Mouse (Mus musculus) hindbrain, embryonic 13.5 days (tissue): ENCODE data around the gene Lgr6. TPM values are rescaled to one million over a fixed set of nuclear protein-coding genes. Genes with fewer than 3 reads are reported as not detected.
A peak's percentile ranks its signal among the peaks of the same experiment; 100 is the strongest.

Experiments
- ATAC-seq: fragments of 200-750 bp; cut with Nextera tagmentation; 2 replicates; pipeline ENCODE4 v1.8.0; 2017; ENCODE audit warnings: moderate TSS enrichment; ENCODE audit not compliant: low FRiP score
- H3K27ac ChIP-seq: fragments of 300-500 bp; sonication (generic); 2 replicates; pipeline ENCODE4 v1.5.1; 2015; ENCODE audit warnings: inconsistent platforms, mild to moderate bottlenecking, moderate library complexity
- H3K27me3 ChIP-seq: fragments of 300-500 bp; sonication (generic); 2 replicates; pipeline ENCODE4 v1.6.1; 2015; ENCODE audit warnings: mild to moderate bottlenecking, inconsistent platforms
- H3K36me3 ChIP-seq: fragments of 300-500 bp; sonication (generic); 2 replicates; pipeline ENCODE4 v1.6.1; 2015; ENCODE audit warnings: mild to moderate bottlenecking, inconsistent platforms
- H3K4me1 ChIP-seq: fragments of 300-500 bp; sonication (generic); replicated peaks from 2 replicates; pipeline ENCODE4 v1.6.1; 2015; ENCODE audit warnings: inconsistent platforms
- H3K4me2 ChIP-seq: fragments of 300-500 bp; sonication (generic); 2 replicates; pipeline ENCODE4 v1.6.1; 2015; ENCODE audit warnings: inconsistent platforms, mild to moderate bottlenecking, moderate library complexity
- H3K4me3 ChIP-seq: fragments of 300-500 bp; sonication (generic); 2 replicates; pipeline ENCODE4 v1.5.1; 2015; ENCODE audit warnings: mild to moderate bottlenecking, inconsistent platforms
- H3K9ac ChIP-seq: fragments of 300-500 bp; sonication (generic); 2 replicates; pipeline ENCODE4 v1.6.1; 2015; ENCODE audit warnings: mild to moderate bottlenecking, inconsistent platforms
- H3K9me3 ChIP-seq: fragments of 300-500 bp; sonication (generic); 2 replicates; pipeline ENCODE4 v1.6.1; 2016; ENCODE audit warnings: inconsistent platforms
- WGBS: fragments of 180-500 bp; shearing (Covaris S2); methylation state at CpG from one replicate; pipeline ENCODE4 v1.1.7; 2015; 5-methylcytosine and 5-hydroxymethylcytosine counted together
- polyA plus RNA-seq: library from polyadenylated mRNA; unstranded; fragments of >200 nt; fragmentation: Nextera tagmentation; extraction: Ambion mirVana; gene quantifications from 2 replicates; pipeline ENCODE4 v1.2.1, GENCODE M21; 2015

The Lgr6 gene
- polyA plus RNA-seq, 1 experiment from 2014 or later = 0.92 TPM

DNA sequence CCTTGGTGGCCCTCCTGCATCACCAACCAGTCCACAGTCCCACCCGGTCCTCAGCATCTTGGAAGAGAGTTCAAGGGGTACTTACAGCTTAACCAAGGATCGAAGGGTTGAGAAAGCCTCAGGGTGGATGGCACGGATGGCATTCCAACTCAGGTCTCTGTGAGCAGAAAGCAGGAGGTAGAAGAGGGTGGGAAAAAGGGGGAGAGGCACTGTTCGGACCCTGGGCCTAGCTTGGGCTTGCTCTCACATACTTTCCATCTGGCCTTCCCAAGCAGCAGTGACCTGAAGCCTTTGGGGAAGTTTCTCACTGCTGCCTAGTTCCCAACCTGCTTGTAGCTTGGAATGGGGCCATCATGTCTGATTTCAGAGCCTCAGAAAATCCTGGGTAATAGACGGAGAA is 107.5 kb downstream of the Lgr6 start:
- Histone ChIP-seq H3K4me1 (peaks cover 7% of the 10 kb centered on the region), H3K9ac (no peak overlapping the region), H3K9me3 (no peaks in the 10 kb centered on the region), H3K4me2 (no peak overlapping the region), H3K36me3 (no peaks in the 10 kb centered on the region), H3K27me3 (0 out of 2 replicates have a peak, but pooled peaks cover 8% of the 10 kb centered on the region), H3K4me3 (no peak overlapping the region), H3K27ac (no peak overlapping the region)
- 83% methylated on average over 5 of the region's 5 CpGs for WGBS
- no peak for ATAC-seq

DNA sequence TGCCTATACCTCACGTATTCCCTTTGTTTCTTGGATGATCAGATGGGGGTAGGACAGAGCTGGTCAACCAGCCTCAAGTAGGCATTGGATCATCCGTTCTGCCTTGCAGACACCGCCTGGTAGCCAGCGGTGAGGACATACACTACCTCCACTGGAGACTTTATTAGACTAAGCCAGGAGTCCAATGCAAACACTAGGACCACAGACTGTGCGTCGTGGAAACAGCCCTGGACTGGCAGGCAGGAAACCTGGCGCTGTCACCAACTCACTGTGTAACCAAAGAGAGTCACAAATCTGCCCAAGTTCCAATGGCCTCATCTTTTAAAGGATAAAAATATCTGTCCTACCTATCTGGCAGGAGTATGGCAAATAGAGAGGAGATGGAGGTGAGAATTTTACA is 108.6 kb downstream of the Lgr6 start:
- Histone ChIP-seq H3K27ac (no peak overlapping the region), H3K4me1 (peaks cover 7% of the 10 kb centered on the region), H3K9me3 (no peaks in the 10 kb centered on the region), H3K27me3 (0 out of 2 replicates have a peak, but pooled peaks cover 8% of the 10 kb centered on the region), H3K36me3 (no peaks in the 10 kb centered on the region), H3K9ac (no peak overlapping the region), H3K4me3 (no peak overlapping the region), H3K4me2 (no peak overlapping the region)
- no peak for ATAC-seq
- 90% methylated on average over 7 of the region's 7 CpGs for WGBS

DNA sequence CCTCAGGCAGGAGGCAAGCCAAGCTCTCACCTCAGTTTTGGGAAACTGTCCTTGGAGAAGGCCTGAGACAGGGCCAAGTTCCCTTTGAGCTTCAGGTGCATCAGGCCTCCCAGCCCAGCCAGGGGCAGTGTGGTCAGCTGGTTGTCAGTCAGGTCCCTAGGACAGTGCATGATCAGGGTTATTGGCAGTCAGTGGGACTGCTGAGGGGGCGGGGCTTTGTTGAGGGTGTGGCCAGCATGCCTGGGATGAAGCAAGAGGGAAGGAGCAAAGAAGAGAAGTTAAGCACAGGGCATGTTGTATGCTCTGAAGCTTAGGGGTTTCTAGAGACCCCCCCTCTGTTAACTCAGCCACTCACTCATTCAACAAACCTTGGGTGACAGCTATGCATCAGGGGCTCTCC is 109.1 kb downstream of the Lgr6 start:
- Histone ChIP-seq H3K4me2 (no peak overlapping the region), H3K4me1 (peaks cover 7% of the 10 kb centered on the region), H3K4me3 (no peak overlapping the region), H3K9me3 (no peaks in the 10 kb centered on the region), H3K27ac (no peak overlapping the region), H3K36me3 (no peaks in the 10 kb centered on the region), H3K27me3 (0 out of 2 replicates have a peak, but pooled peaks cover 9% of the 10 kb centered on the region), H3K9ac (no peak overlapping the region)
- 33% methylated on average over 1 of the region's 1 CpGs for WGBS
- 0 out of 2 replicates have a peak, but pooled peaks have one; percentile 10 for ATAC-seq

DNA sequence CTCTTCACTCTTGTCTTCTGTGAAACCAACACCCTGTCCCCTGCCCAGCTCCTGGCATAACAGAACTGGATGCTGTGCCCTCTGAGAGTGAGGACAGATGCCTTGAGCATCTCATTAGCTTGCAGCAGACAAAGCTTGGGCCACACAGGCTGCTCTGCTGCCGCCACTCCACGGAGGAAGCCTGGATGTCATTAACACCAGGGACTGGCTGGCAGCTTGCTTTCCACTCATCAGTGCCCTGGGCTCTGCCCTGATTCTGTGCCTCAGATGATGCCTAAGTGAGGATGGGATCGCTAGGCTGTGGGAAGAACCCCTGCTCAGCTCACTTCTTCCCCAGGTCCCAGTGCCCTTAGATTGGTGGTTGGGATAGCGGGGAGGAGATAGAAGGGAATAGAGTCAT is 109.6 kb downstream of the Lgr6 start:
- Histone ChIP-seq H3K27ac (no peak overlapping the region), H3K4me1 (peaks cover 7% of the 10 kb centered on the region), H3K4me2 (no peak overlapping the region), H3K9me3 (no peaks in the 10 kb centered on the region), H3K36me3 (no peaks in the 10 kb centered on the region), H3K27me3 (peaks cover 14% of the 10 kb centered on the region; the same call in 1 of the 2 replicates), H3K4me3 (no peak overlapping the region), H3K9ac (no peak overlapping the region)
- WGBS = 44% methylated on average over 4 of the region's 4 CpGs
- ATAC-seq = no peak

DNA sequence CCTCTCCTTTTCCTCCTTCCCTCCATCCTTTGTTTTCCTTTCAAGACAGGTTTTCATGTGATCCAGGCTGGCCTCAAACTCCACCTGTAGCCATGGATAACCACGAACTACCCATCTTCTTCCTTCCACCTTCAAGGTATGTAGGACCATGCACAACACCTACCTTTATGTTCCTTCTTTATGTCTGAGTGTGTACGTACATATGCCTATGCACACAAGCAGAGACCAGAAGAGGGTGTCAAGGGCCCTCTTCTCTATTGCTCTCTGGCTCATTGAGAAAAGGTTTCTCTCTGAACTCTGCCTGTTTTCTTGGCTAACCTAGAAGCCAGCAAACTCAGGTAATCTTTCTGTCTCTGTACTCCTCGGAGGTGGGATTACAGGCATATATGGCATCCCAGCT is 110.3 kb downstream of the Lgr6 start:
- no peak for ATAC-seq
- H3K36me3 ChIP-seq = no peaks in the 10 kb centered on the region
- no peak overlapping the region for H3K9ac ChIP-seq
- peaks cover 17% of the 10 kb centered on the region; the same call in 1 of the 2 replicates for H3K27me3 ChIP-seq
- H3K4me1 ChIP-seq = peaks cover 7% of the 10 kb centered on the region
- WGBS = 91% methylated on average over 3 of the region's 3 CpGs
- H3K4me2 ChIP-seq = no peak overlapping the region
- H3K4me3 ChIP-seq = no peak overlapping the region
- no peak overlapping the region for H3K27ac ChIP-seq
- no peaks in the 10 kb centered on the region for H3K9me3 ChIP-seq

DNA sequence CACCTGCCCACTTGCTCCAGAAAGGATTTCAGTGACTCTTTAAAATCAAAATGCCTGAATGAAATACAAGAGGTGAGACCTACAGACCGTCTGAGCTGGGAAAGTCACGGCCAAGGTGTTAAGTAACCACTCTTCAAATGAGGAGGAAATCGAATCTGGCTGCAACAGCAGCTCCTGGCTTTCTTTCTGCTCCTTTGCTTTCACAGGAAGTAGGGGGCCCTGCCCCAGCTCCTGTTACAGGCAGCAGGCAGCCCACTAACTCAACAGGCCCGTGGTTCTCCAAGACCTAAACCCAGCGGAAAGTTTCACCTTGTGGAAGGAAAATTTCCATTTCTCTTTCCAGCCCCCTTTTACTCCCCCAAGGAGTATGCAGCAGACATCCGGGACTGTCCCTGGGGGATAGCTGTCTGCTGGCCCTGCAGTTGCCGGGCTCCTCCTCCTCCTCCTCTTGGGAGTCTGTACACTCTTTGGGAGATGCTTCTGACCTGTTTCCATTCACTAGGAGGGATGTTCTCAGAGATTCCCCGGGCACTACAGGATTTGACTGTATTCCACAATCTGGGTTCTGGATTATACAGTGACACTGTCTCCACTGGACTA is 112.9 kb downstream of the Lgr6 start:
- no peak overlapping the region for H3K4me2 ChIP-seq
- no peak overlapping the region for H3K4me3 ChIP-seq
- WGBS = 50% methylated on average over 8 of the region's 8 CpGs
- no peak overlapping the region for H3K9ac ChIP-seq
- H3K4me1 ChIP-seq = peaks cover 17% of the 10 kb centered on the region
- H3K9me3 ChIP-seq = no peaks in the 10 kb centered on the region
- ATAC-seq = no peak
- peaks cover 24% of the 10 kb centered on the region; the same call in 1 of the 2 replicates for H3K27me3 ChIP-seq
- no peaks in the 10 kb centered on the region for H3K36me3 ChIP-seq
- H3K27ac ChIP-seq = no peak overlapping the region

DNA sequence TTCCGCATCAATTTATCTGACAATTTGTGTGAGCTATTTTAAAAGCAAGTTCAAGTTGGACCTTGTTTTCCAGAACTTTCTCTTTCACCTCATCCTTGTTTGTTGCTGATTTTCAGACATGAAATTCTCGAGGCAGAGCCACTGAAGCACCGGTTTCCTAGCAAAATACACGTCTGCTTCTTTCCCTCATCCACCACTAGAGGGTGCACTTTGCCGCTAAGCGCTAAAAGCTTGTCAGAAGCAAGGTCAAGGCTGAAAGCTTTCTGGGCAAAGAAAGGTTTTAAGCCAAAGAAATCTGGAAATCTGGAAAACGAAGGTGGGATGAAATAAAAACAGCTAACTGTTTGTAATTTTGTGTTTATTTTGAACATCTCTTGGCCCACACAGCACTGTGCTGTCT is 115.7 kb downstream of the Lgr6 start:
- Histone ChIP-seq H3K27ac (no peak overlapping the region), H3K4me3 (no peak overlapping the region)
- ATAC-seq = no peak

DNA sequence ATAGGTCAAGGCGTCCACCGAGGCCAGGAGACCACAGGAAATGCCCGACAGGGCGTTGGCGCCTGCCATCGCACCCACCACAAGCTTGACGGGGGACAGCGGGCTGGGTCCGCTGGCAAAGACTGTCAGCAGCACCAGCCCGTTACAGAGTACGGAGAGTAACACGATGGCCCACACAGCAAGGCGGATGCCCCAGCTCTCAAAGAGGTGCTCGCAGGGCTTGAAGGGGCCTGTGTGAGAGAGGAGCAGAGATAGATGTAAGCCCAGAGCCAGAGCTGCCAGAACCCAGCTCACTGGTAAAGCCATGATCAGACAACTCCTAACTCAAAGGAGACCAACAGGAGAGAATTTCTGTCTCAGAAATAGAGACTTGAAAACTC is 117.1 kb downstream of the Lgr6 start:
- 7% methylated on average over 14 of the region's 14 CpGs for WGBS
- ATAC-seq = peak; percentile 43
- Histone ChIP-seq H3K4me1 (peaks cover 11% of the 10 kb centered on the region), H3K27ac (no peak overlapping the region), H3K4me2 (peak overlapping the region; percentile 75), H3K36me3 (no peaks in the 10 kb centered on the region), H3K27me3 (peaks cover 28% of the 10 kb centered on the region; the same call in 1 of the 2 replicates), H3K4me3 (peak overlapping the region; percentile 46), H3K9me3 (no peaks in the 10 kb centered on the region), H3K9ac (peak overlapping the region; percentile 73)

More for the DNA sequence above, 115.7 kb downstream of the Lgr6 start:
- Histone ChIP-seq H3K4me1 (peaks cover 11% of the 10 kb centered on the region), H3K4me2 (no peak overlapping the region), H3K27me3 (peaks cover 36% of the 10 kb centered on the region; the same call in 1 of the 2 replicates), H3K36me3 (no peaks in the 10 kb centered on the region), H3K9ac (no peak overlapping the region), H3K9me3 (no peaks in the 10 kb centered on the region)
- 9% methylated on average over 7 of the region's 7 CpGs for WGBS

DNA sequence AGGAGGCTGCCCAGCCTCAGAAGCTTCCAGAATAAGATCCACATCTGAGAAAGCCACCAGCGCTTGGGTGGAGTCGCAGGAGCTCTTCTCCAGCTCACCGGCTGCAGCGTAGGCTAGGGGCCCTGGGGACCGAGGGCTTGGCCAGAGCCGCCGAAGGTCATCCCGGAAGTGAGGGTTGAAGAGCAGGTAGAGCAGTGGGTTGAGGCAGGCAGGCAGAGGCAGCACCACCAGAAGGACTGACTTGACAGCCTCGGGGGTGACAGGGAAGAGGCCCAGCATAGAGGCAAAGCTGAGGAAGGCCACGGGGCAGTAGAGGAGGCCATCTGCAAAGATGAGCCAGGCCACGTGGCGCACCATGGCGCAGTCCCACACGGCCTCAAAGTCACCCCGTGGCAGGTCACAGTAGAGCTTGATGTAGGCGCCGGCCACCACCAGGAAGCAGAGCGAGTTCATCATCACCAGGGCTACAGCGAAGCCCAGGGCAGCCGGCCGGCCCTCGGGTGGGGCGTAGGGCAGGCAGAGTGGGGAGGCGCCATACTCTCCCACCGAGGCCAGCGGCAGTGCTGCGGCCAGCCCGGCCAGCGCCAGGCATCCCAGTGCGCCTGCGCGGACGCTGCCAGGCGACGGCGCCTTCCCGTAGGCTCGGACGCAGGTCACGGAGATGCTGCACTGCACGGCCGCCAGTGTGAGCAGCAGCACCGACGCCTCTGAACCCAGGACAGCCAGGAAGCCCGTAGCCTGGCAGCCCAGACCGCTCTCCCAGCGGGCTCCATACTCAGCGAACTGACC is 117.7 kb downstream of the Lgr6 start:
- peak; percentile 83 for ATAC-seq
- no peak overlapping the region for H3K27ac ChIP-seq
- WGBS = 32% methylated on average over 48 of the region's 48 CpGs

DNA sequence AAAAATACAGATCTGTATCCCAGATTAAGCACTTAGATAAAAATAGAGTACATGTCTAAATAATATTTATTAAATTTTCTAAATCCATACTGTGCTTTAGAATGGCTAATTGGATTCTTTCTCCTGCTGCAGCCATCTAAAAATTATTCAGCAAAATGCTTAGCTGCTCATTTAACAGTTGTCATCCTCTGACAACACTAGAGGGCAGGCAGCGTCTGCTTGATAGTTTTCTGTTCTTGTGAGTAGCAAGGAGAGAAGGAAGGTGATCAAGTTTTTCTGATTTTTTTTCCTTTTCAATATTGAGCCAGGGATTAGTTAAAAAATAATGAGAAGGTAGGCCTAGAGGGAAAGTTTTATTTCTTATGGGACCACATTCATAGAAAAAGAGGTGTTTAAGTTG is 132.2 kb downstream of the Lgr6 start:
- ATAC-seq = no peak

More for the DNA sequence above, 117.7 kb downstream of the Lgr6 start:
- Histone ChIP-seq H3K9ac (peak overlapping the region; percentile 73), H3K4me3 (peak overlapping the region; percentile 46), H3K27me3 (peaks cover 28% of the 10 kb centered on the region; the same call in 1 of the 2 replicates), H3K36me3 (no peaks in the 10 kb centered on the region), H3K4me1 (peaks cover 11% of the 10 kb centered on the region), H3K4me2 (peak overlapping the region; percentile 75), H3K9me3 (no peaks in the 10 kb centered on the region)

DNA sequence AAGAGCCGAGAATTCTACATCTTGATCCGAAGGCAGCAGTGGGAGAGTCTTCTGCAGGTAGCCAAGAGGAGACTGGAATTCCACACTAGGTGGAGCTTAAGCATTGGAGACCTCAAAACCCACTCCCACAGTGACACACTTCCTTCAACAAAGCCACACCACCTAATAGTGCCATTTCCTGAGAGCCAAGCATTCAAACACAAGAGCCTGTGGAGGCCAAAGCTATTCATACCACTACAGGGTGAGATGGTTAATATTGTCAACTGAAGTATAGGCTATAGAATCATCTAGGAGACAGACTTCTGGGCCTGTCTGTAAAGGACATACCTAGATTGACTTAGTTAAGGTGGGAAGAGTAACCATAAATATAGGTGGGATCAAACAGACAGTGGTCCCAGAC is 139.6 kb downstream of the Lgr6 start:
- no peak overlapping the region for H3K4me3 ChIP-seq
- no peak for ATAC-seq
- WGBS = 93% methylated on average over 2 of the region's 2 CpGs
- no peak overlapping the region for H3K4me2 ChIP-seq
- no peak overlapping the region for H3K9ac ChIP-seq
- H3K9me3 ChIP-seq = no peaks in the 10 kb centered on the region
- peaks cover 7% of the 10 kb centered on the region; the same call in 1 of the 2 replicates for H3K27me3 ChIP-seq
- H3K27ac ChIP-seq = no peak overlapping the region
- peaks cover 12% of the 10 kb centered on the region for H3K4me1 ChIP-seq
- 0 out of 2 replicates have a peak, but pooled peaks cover 6% of the 10 kb centered on the region for H3K36me3 ChIP-seq

More for the DNA sequence above, 132.2 kb downstream of the Lgr6 start:
- WGBS = 68% methylated on average over 1 of the region's 1 CpGs
- H3K9me3 ChIP-seq = no peaks in the 10 kb centered on the region
- H3K9ac ChIP-seq = no peak overlapping the region
- no peaks in the 10 kb centered on the region for H3K4me1 ChIP-seq
- no peaks in the 10 kb centered on the region for H3K27me3 ChIP-seq
- H3K4me2 ChIP-seq = no peak overlapping the region
- H3K4me3 ChIP-seq = no peak overlapping the region
- no peak overlapping the region for H3K27ac ChIP-seq
- peaks cover 6% of the 10 kb centered on the region; the same call in 1 of the 2 replicates for H3K36me3 ChIP-seq

DNA sequence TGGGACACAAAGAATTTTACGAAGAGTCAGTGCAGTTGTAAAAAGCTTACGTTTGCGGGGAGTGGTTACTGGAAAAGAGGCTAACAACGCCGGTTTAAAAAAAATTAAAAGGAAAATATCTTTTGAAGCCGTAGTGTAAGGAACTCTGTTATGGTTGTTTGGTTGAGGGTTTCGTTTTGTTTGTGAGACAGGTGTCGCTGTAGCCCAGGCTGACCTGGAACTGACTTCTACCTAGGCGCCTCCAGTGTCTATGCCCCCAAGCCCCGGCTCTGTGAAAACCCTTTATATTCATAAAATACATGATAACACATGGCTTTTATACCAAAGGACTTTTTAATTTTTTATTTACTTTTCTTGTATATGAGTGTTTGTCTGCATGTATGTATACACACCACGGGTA is 142.3 kb downstream of the Lgr6 start:
- Histone ChIP-seq H3K27ac (no peak overlapping the region), H3K4me1 (peaks cover 12% of the 10 kb centered on the region), H3K9ac (peak overlapping the region; percentile 73), H3K4me3 (peak overlapping the region; percentile 65), H3K4me2 (peak overlapping the region; percentile 69), H3K9me3 (no peaks in the 10 kb centered on the region), H3K36me3 (no peaks in the 10 kb centered on the region), H3K27me3 (peaks cover 7% of the 10 kb centered on the region; the same call in 1 of the 2 replicates)
- peak; percentile 75 for ATAC-seq
- 3% methylated on average over 11 of the region's 11 CpGs for WGBS
